Mouse (Mus musculus) hindbrain, postnatal 0 days (tissue): Measurements from ENCODE around the gene Pfas. TPM values are rescaled to one million over a fixed set of nuclear protein-coding genes. Genes with fewer than 3 reads are reported as not detected.
"Not testable (repeated sequence)": the region's sequence is repeated elsewhere in the genome, so short reads cannot be mapped to it uniquely, and the experiment has no call there.

ENCODE experiments used
- ATAC-seq: fragments of 200-750 bp; cut with Nextera tagmentation; 2 replicates; pipeline ENCODE4 v1.8.0; 2017; ENCODE audit warnings: mild to moderate bottlenecking, moderate TSS enrichment, moderate library complexity
- DNase-seq: peaks from one replicate; pipeline ENCODE4 v3.0.0-alpha.2; 2015; ENCODE audit warnings: low spot score
- H3K27ac ChIP-seq: fragments of 300-500 bp; sonication (generic); 2 replicates; pipeline ENCODE4 v1.5.1; 2014; ENCODE audit warnings: mild to moderate bottlenecking
- H3K27me3 ChIP-seq: fragments of 300-500 bp; sonication (generic); 2 replicates; pipeline ENCODE4 v1.6.1; 2014; ENCODE audit warnings: low read length, mixed read lengths; ENCODE audit not compliant: insufficient read depth
- H3K36me3 ChIP-seq: fragments of 300-500 bp; sonication (generic); 2 replicates; pipeline ENCODE4 v1.6.1; 2014; ENCODE audit warnings: low read length, mixed read lengths; ENCODE audit not compliant: insufficient read depth
- H3K4me1 ChIP-seq: fragments of 300-500 bp; sonication (generic); 2 replicates; pipeline ENCODE4 v1.6.1; 2014; ENCODE audit warnings: antibody characterized with exemption, low read length, mixed read lengths; ENCODE audit not compliant: insufficient read depth
- H3K4me2 ChIP-seq: fragments of 300-500 bp; sonication (generic); 2 replicates; pipeline ENCODE4 v1.6.1; 2014; ENCODE audit warnings: low read depth, mild to moderate bottlenecking, low read length, moderate library complexity, mixed read lengths
- H3K4me3 ChIP-seq: fragments of 300-500 bp; sonication (generic); 2 replicates; pipeline ENCODE4 v1.5.1; 2014; ENCODE audit warnings: low read length
- H3K9ac ChIP-seq: fragments of 300-500 bp; sonication (generic); replicated peaks from 2 replicates; pipeline ENCODE4 v1.6.1; 2014; ENCODE audit warnings: mild to moderate bottlenecking, low read length, moderate library complexity, mixed read lengths
- H3K9me3 ChIP-seq: fragments of 300-500 bp; sonication (generic); 2 replicates; pipeline ENCODE4 v1.6.1; 2016; ENCODE audit warnings: low read length, mixed read lengths
- CTCF ChIP-seq: IDR thresholded peaks from 2 replicates; pipeline ENCODE4 v1.5.1; 2016; ENCODE audit warnings: antibody characterized with exemption, control low read depth, low read depth
- WGBS: fragments of 180-500 bp; shearing (Covaris S2); extraction: QIAGEN DNeasy Blood & Tissue Kit; methylation state at CpG from one replicate; pipeline ENCODE4 v1.1.7; 2014; 5-methylcytosine and 5-hydroxymethylcytosine counted together
- polyA plus RNA-seq: library from polyadenylated mRNA; unstranded; fragments of >200 nt; fragmentation: Nextera tagmentation; extraction: Ambion mirVana; gene quantifications from 2 replicates; pipeline ENCODE4 v1.2.1, GENCODE M21; 2015
- total RNA-seq: library from RNA; depleted of rRNA; stranded (reverse); fragments of >200 nt; gene quantifications from 2 replicates; pipeline ENCODE4 v1.2.3, GENCODE M21; 2014

The Pfas gene
- total and polyA plus RNA-seq, 2 experiments from 2014 or later = 14.7 to 35.2 TPM

DNA sequence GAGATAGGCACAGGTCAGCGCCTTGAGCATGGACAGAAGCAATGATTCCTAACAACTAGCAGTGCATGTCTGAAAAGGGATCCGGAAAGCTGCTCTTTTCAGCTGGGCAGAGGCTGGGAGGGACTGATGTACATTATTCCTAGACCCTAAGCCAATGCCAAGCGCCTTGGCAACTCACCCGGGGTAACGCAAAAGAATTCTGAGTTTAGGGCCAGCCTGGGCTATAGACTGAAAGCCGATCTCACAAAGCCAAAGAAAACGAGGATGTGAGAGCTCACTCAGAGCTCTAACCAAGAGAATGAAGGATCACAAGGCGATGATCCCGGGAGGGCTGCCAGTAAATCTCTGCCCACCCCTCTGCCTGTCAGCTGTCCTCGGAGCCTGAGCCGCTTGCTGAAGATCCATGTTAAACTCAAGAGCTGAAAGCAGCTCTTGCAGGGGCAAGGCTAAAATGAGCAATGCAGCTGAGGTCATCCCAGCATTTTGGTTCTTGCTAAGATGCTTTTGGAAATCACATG, 20.8 kb downstream of the Pfas start:
- Histone ChIP-seq H3K27ac (peak overlapping the region; percentile 48; the same call in 1 of the 2 replicates), H3K9ac (no peak overlapping the region), H3K9me3 (no peaks in the 10 kb centered on the region), H3K27me3 (no peaks in the 10 kb centered on the region), H3K4me3 (no peak overlapping the region), H3K4me2 (no peak overlapping the region), H3K4me1 (no peaks in the 10 kb centered on the region), H3K36me3 (peaks cover 37% of the 10 kb centered on the region)
- peak; percentile 78 for ATAC-seq
- WGBS = 69% methylated on average over 11 of the region's 11 CpGs
- DNase-seq = peak; percentile 65
- TF ChIP-seq CTCF = no peak

DNA sequence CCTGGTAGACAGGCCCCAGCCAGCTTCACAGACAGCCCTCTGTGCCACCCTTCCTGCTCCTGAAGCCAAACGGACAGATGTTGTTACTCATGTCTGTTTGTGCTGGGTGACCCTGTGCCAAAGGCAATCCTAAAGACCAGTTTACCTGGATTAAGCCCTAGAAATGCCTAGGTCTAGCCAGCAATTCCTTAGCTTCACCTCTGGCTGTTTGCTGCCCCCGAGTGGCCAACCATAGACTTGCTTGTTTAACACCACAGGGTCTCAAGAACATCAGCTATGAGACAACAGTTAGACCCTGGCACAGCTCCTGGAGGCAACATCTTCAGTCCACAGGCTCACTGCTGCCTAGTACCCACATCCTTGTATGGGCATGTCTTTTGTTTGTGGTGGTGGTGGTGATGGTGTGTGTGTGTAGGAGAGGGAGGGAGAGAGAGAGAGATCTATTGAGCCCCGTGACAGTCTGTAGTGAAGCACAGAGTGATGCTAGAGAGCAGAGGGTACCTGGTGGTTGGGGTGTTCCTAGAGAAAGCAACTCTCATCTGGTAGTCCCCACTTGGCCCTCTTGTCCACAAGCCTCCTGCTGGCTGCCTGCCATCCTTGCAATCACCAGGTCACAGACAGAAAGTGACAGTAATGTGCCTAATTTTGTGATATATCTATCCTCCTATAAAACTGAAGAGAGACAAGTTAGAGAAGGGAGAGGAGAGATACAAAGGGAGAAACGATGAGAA, 25.5 kb downstream of the Pfas start:
- no peaks in the 10 kb centered on the region for H3K4me1 ChIP-seq
- no peaks in the 10 kb centered on the region for H3K27me3 ChIP-seq
- no peak overlapping the region for H3K4me2 ChIP-seq
- peak; percentile 76 for ATAC-seq
- H3K36me3 ChIP-seq = peaks cover 6% of the 10 kb centered on the region; the same call in 1 of the 2 replicates
- H3K9me3 ChIP-seq = no peaks in the 10 kb centered on the region
- no peak overlapping the region for H3K27ac ChIP-seq
- peak; percentile 86 for DNase-seq
- 33% methylated on average over 4 of the region's 4 CpGs for WGBS
- no peak overlapping the region for H3K9ac ChIP-seq
- peak; percentile 92 for TF ChIP-seq CTCF
- no peak overlapping the region for H3K4me3 ChIP-seq

DNA sequence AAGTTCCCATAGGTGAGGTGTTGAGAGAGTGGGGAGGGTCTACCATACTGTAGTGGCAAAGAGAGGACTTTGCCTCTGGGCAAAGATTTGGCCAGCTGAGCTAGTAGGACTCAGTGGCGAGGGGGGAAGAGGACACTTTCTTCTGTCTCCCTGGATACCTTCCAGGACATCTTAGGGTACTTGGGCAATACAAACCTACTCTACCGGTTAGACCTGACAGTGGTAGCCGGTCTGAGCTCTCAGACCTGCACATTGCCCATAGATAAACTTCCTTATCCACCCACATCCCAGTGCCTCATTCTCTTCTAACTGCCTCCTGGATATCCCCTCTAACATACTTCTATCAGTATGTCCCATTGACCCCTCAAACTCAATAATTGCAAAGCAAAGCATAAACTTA, 27.3 kb downstream of the Pfas start:
- no peak for DNase-seq

DNA sequence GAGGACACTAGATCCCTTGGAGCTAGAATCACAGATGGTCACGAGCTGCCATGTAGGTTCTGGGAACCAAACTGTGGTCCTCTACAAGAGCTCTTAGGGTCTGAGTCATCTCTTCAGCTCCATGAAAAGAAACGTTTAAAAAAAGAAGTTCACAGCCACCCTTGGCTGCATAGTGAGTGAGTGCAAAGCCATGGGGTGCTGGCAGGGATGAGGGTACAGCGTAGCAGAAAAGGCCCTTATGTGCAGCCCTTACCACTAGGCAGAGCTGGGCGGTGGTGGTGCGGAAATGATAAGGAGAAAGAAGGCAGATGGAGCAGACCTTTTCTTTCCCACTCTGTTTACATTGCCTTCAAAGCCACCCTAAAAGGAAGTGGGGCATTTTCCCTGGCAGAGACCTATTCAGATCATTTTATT, 28.9 kb downstream of the Pfas start:
- no peak overlapping the region for H3K27ac ChIP-seq
- DNase-seq (no peak), ATAC-seq (no peak)
- no peaks in the 10 kb centered on the region for H3K27me3 ChIP-seq
- no peaks in the 10 kb centered on the region for H3K4me1 ChIP-seq
- no peak for TF ChIP-seq CTCF
- no peaks in the 10 kb centered on the region for H3K9me3 ChIP-seq
- H3K9ac ChIP-seq = no peak overlapping the region
- H3K4me3 ChIP-seq = no peak overlapping the region
- WGBS = 63% methylated on average over 5 of the region's 5 CpGs
- no peak overlapping the region for H3K4me2 ChIP-seq
- no peaks in the 10 kb centered on the region for H3K36me3 ChIP-seq

More for the DNA sequence above, 27.3 kb downstream of the Pfas start:
- Histone ChIP-seq H3K36me3 (no peaks in the 10 kb centered on the region), H3K4me3 (no peak overlapping the region), H3K27me3 (no peaks in the 10 kb centered on the region), H3K9ac (no peak overlapping the region), H3K4me2 (no peak overlapping the region), H3K9me3 (no peaks in the 10 kb centered on the region), H3K27ac (no peak overlapping the region), H3K4me1 (no peaks in the 10 kb centered on the region)
- no peak for ATAC-seq
- TF ChIP-seq CTCF = no peak
- WGBS = 68% methylated on average over 3 of the region's 3 CpGs

DNA sequence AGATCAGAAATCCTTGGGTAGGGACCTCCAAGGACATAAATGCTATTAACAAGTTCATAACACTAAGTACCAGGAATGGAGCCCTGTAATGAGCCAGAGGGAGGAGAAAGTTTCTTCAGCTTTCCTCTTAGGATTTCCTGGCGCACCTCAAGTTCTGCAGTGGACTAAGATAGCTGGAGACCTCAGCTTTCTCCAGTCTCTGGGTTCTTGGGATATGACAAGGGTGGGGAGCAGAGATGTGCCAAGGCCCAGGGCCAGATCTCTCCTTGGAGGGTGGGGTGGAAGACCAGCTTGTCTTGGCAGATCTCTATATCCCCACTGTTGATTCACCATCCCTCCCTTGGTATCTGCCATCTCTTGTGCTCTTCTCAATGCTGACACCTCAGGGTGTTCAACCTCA, 32.7 kb downstream of the Pfas start:
- no peak for DNase-seq

DNA sequence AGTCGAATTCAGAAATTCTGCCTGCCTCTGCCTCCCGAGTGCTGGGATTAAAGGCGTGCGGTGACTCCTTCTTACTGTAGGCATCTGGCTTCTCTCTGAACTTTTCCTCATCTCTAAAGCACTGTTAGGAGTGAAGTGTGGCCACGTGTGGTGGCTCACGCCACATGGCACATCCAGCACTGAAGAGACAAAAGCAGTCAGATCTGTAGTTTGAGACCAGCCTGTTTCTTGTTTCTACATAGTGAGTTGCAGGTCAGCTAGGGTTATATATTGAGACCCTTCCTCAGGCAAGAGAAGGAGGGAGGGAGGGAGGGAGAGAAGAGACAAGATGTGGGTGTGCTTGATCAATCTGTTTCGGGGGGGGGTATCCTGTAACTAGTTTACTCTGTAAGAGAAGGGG, 33.2 kb downstream of the Pfas start, which contains the start of gene Rangrf:
Gene Rangrf, minus strand, starts transcription at position 101 of the 400 bp plus-strand sequence.
- Histone ChIP-seq H3K9me3 (no peaks in the 10 kb centered on the region), H3K9ac (no peak within 1 kb of the TSS; the same call in 1 of the 2 replicates), H3K36me3 (no peaks in the 10 kb centered on the region), H3K4me3 (peak within 1 kb of the TSS; percentile 42), H3K27me3 (no peaks in the 10 kb centered on the region), H3K4me2 (peak within 1 kb of the TSS; percentile 69), H3K4me1 (no peaks in the 10 kb centered on the region), H3K27ac (no peak within 1 kb of the TSS)
- 83% methylated on average over 7 of the region's 7 CpGs for WGBS
- no peak for DNase-seq
- TF ChIP-seq CTCF = no peak
- ATAC-seq = no peak

More for the DNA sequence above, 32.7 kb downstream of the Pfas start:
- Histone ChIP-seq H3K36me3 (no peaks in the 10 kb centered on the region), H3K4me1 (no peaks in the 10 kb centered on the region), H3K4me2 (no peak overlapping the region), H3K4me3 (no peak overlapping the region), H3K9ac (no peak overlapping the region), H3K27me3 (no peaks in the 10 kb centered on the region), H3K9me3 (no peaks in the 10 kb centered on the region), H3K27ac (no peak overlapping the region)
- TF ChIP-seq CTCF = no peak
- no peak for ATAC-seq
- 85% methylated on average over 1 of the region's 1 CpGs for WGBS

DNA sequence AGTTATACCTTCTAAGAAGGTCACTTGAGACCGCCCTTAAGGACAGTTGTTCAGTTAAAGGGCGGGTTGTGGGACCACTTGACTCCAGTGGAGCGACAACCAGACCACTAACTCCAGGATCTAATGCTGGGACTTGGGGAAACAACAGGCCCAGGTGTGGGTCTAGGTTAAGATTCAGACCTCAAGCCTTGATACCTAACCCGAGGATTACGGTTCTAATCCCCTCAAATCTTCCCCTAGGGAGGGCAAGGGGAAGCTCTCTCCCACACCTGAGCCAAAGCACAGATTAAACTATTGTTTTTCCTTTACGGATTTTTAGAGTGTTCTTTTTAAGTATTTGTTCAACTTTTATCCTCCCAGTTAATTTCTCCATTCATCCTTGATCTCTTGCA, 34.2 kb downstream of the Pfas start:
- Histone ChIP-seq H3K36me3 (no peaks in the 10 kb centered on the region), H3K27ac (no peak overlapping the region), H3K4me1 (no peaks in the 10 kb centered on the region), H3K9me3 (no peaks in the 10 kb centered on the region), H3K27me3 (no peaks in the 10 kb centered on the region), H3K4me2 (peak overlapping the region; percentile 69), H3K9ac (no peak overlapping the region; the same call in 1 of the 2 replicates), H3K4me3 (peak overlapping the region; percentile 42)
- no peak for TF ChIP-seq CTCF
- WGBS = 23% methylated on average over 6 of the region's 6 CpGs
- ATAC-seq (peak; percentile 10; the same call in 1 of the 2 replicates), DNase-seq (no peak)

DNA sequence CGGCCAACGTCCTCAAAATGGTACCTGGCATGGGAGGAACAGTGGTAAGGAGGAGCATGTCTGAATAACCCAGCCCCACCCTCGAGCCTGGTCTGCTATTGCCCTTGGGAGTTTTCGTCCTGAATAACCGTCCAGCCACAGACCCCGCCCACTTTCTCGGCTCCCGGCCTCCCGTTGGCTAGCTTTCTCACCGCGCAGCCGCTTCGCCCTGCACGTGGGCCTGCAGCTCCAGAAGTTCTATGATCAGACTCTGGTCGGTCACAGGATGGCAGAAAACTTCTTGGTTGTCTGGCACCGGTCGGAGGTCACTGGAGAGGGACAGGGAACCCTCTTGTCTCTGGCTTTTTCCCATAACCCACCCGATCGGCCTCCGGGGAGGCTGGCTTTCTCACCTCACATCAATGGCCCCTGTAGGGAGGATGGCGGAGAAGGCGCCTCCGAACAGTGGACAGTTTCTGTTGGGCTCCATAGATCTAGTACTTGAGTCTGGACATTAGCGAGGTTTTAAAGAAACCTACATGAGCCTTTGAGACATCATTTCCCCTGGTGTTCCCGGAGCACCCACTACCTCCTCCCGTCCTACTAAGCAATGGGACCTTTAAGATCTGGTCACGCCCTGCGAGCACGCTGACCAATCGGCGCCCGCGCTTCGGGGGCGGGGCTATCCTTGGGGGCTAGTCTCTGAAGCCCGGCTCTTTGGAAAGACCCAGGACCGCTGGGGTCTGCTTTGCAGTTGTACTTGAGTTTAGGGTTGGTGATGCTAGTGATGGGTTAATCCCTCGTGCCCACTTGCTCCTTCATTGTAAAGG, 34.8 kb downstream of the Pfas start:
- not testable (repeated sequence) for H3K36me3 ChIP-seq, H3K27me3 ChIP-seq, H3K27ac ChIP-seq, H3K9ac ChIP-seq, H3K4me1 ChIP-seq, H3K9me3 ChIP-seq
- DNase-seq = peak; percentile 88
- under 1% methylated on average over 37 of the region's 38 CpGs for WGBS
- ATAC-seq = peak; percentile 91
- Histone ChIP-seq H3K4me3 (peak overlapping the region; percentile 42), H3K4me2 (peak overlapping the region; percentile 69)
